8 mouse cellular contexts compared by ENCODE assay signal in the genomic region with DNA sequence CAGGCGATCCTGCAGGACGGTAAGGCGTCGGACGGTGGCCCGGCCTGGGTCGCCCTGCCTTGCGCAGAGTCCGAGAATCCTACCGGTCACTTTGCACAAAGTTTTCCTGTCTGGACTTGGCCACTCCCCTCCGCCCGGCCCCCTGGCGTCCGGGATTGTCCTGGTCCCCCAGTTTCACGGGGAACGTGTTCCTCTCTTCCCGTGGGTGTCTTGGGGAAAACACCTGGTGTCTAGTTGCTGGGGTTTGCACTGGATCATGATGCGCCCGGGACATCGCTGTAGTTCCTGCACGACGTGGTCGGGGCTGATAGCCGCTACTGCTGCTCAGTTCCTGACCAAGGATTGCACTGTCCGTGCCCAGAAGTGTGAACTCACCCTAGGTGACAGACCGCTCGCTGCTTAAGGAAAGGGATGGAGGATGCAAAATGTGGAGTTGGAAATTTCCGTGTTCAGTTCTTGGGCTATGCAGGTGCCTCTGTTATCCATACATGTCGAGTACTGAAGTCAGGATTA. TPM values are rescaled to one million over a fixed set of nuclear protein-coding genes. Genes with fewer than 3 reads are reported as not detected.
DNase-seq lines count a peak whose midpoint lies in the region; ATAC-seq lines count a peak whose summit lies in the region.

No protein-coding gene starts in this region.

- no peak for DNase-seq in lung, postnatal 36 days
- peak; percentile 36 for DNase-seq in large intestine, adult 2 months (ENCODE audit: low read depth, low spot score)
- no peak for DNase-seq in left cerebral cortex, adult 18-20 months (ENCODE audit: low spot score in 2 of 2)
- no peak for DNase-seq in adrenal gland, adult 2 months
- no peak for DNase-seq in gastrocnemius, postnatal 10 days

- peak; percentile 60; the same call in 1 of the 2 replicates for ATAC-seq in lung, embryonic 15.5 days (ENCODE audit: borderline replicate concordance, extremely low read depth, low FRiP score, low TSS enrichment)
- peak; percentile 73 for ATAC-seq in embryonic facial prominence, embryonic 13.5 days (ENCODE audit: insufficient number of reproducible peaks, insufficient read depth, low FRiP score, low TSS enrichment, low read depth)
- peak; percentile 74 for ATAC-seq in neural tube, embryonic 14.5 days (ENCODE audit: low read depth)

- peak overlapping the region; percentile 80; the same call in 1 of the 2 replicates for H3K27ac ChIP-seq in lung, embryonic 15.5 days
- H3K27ac ChIP-seq in embryonic facial prominence, embryonic 13.5 days = peak overlapping the region; percentile 85
- H3K27ac ChIP-seq in neural tube, embryonic 14.5 days (ENCODE audit: low read depth, low read length) = peak overlapping the region; percentile 61; the same call in 1 of the 2 replicates

- peaks cover 11% of the 10 kb centered on the region for H3K4me1 ChIP-seq in lung, embryonic 15.5 days
- peaks cover 7% of the 10 kb centered on the region for H3K4me1 ChIP-seq in embryonic facial prominence, embryonic 13.5 days
- H3K4me1 ChIP-seq in neural tube, embryonic 14.5 days (ENCODE audit: control insufficient read depth, insufficient read depth, low read length) = peaks cover 8% of the 10 kb centered on the region; the same call in 1 of the 2 replicates

- H3K36me3 ChIP-seq in lung, embryonic 15.5 days = no peaks in the 10 kb centered on the region
- H3K36me3 ChIP-seq in embryonic facial prominence, embryonic 13.5 days = no peaks in the 10 kb centered on the region
- H3K36me3 ChIP-seq in neural tube, embryonic 14.5 days (ENCODE audit: control insufficient read depth, insufficient read depth, low read length) = no peaks in the 10 kb centered on the region

- H3K4me3 ChIP-seq in lung, embryonic 15.5 days = peak overlapping the region; percentile 58
- peak overlapping the region; percentile 85 for H3K4me3 ChIP-seq in embryonic facial prominence, embryonic 13.5 days
- peak overlapping the region; percentile 84 for H3K4me3 ChIP-seq in neural tube, embryonic 14.5 days (ENCODE audit: low read depth, low read length)

- peak overlapping the region; percentile 73 for H3K9ac ChIP-seq in lung, embryonic 15.5 days
- peak overlapping the region; percentile 87 for H3K9ac ChIP-seq in embryonic facial prominence, embryonic 13.5 days
- peak overlapping the region; percentile 72 for H3K9ac ChIP-seq in neural tube, embryonic 14.5 days (replicated peaks; ENCODE audit: low read depth, low read length)

- H3K9me3 ChIP-seq in lung, embryonic 15.5 days = no peaks in the 10 kb centered on the region
- H3K9me3 ChIP-seq in embryonic facial prominence, embryonic 13.5 days = no peaks in the 10 kb centered on the region
- H3K9me3 ChIP-seq in neural tube, embryonic 14.5 days (ENCODE audit: control insufficient read depth, low read length) = no peaks in the 10 kb centered on the region

- under 1% methylated on average over 29 of the region's 29 CpGs for WGBS in lung, embryonic 15.5 days
- under 1% methylated on average over 29 of the region's 29 CpGs for WGBS in embryonic facial prominence, embryonic 13.5 days
- WGBS in large intestine, adult 2 months = under 1% methylated on average over 29 of the region's 29 CpGs
- WGBS in neural tube, embryonic 14.5 days = under 1% methylated on average over 29 of the region's 29 CpGs

- no peaks in the 10 kb centered on the region for H3K27me3 ChIP-seq in lung, embryonic 15.5 days
- no peaks in the 10 kb centered on the region for H3K27me3 ChIP-seq in embryonic facial prominence, embryonic 13.5 days
- no peaks in the 10 kb centered on the region for H3K27me3 ChIP-seq in neural tube, embryonic 14.5 days (ENCODE audit: control insufficient read depth, insufficient read depth, low read length)

- peak overlapping the region; percentile 62 for H3K4me2 ChIP-seq in lung, embryonic 15.5 days
- peak overlapping the region; percentile 74 for H3K4me2 ChIP-seq in embryonic facial prominence, embryonic 13.5 days
- peak overlapping the region; percentile 84 for H3K4me2 ChIP-seq in neural tube, embryonic 14.5 days (ENCODE audit: low read depth, low read length)

RNA-seq across cellular contexts. Expression of a gene that starts 0.4 kb away (rescaled TPM):
- polyA plus RNA-seq in lung, embryonic 15.5 days (2015; fragmentation: Nextera tagmentation; extraction: Ambion mirVana) = 25.9 and 26.1 TPM in 2 replicates
- polyA plus RNA-seq in embryonic facial prominence, embryonic 13.5 days (2015; fragmentation: Nextera tagmentation; extraction: Ambion mirVana) = 38.7 and 41.2 TPM in 2 replicates
- 10.6 and 21.2 TPM in 2 replicates for polyA plus RNA-seq in large intestine, adult 2 months (2012; rRNA removed)
- 40.1 and 43.5 TPM in 2 replicates for polyA plus RNA-seq in neural tube, embryonic 14.5 days (2014; fragmentation: Nextera tagmentation; extraction: Ambion mirVana)
- total RNA-seq in left cerebral cortex, adult 18-20 months (2021) = 10 to 100 TPM; 48.0 to 50.4 TPM
- 10 to 100 TPM; 38.7 to 40.0 TPM for total RNA-seq in adrenal gland, adult 2 months (2021)
- polyA plus RNA-seq in adrenal gland, adult 2 months (2012; rRNA removed) = 6.1 and 7.7 TPM in 2 replicates
- total RNA-seq in gastrocnemius, postnatal 10 days (2021) = 10 to 100 TPM; 24.9 to 26.4 TPM

RNA-seq across cellular contexts. Expression of a gene that starts 0.4 kb away (rescaled TPM):
- polyA plus RNA-seq in lung, embryonic 15.5 days (2015; fragmentation: Nextera tagmentation; extraction: Ambion mirVana) = 8.8 and 9.3 TPM in 2 replicates
- polyA plus RNA-seq in embryonic facial prominence, embryonic 13.5 days (2015; fragmentation: Nextera tagmentation; extraction: Ambion mirVana) = 14.7 and 15.8 TPM in 2 replicates
- 2.0 TPM in 2 replicates for polyA plus RNA-seq in large intestine, adult 2 months (2012; rRNA removed)
- polyA plus RNA-seq in neural tube, embryonic 14.5 days (2014; fragmentation: Nextera tagmentation; extraction: Ambion mirVana) = 7.3 and 9.0 TPM in 2 replicates
- 10 to 100 TPM in 1 of 2 experiments, 1 to 10 TPM in 1; 7.1 to 10.6 TPM for total RNA-seq in left cerebral cortex, adult 18-20 months (2021)
- total RNA-seq in adrenal gland, adult 2 months (2021) = 1 to 10 TPM; 4.6 to 7.0 TPM
- 0.45 and 0.97 TPM in 2 replicates for polyA plus RNA-seq in adrenal gland, adult 2 months (2012; rRNA removed)
- total RNA-seq in gastrocnemius, postnatal 10 days (2021) = 1 to 10 TPM; 4.7 to 5.6 TPM

RNA-seq across cellular contexts. Expression of a gene that starts 20.6 kb away (rescaled TPM):
- polyA plus RNA-seq in lung, embryonic 15.5 days (2015; fragmentation: Nextera tagmentation; extraction: Ambion mirVana) = 29.2 and 34.0 TPM in 2 replicates
- 31.8 and 32.7 TPM in 2 replicates for polyA plus RNA-seq in embryonic facial prominence, embryonic 13.5 days (2015; fragmentation: Nextera tagmentation; extraction: Ambion mirVana)
- 2.4 and 2.9 TPM in 2 replicates for polyA plus RNA-seq in large intestine, adult 2 months (2012; rRNA removed)
- polyA plus RNA-seq in neural tube, embryonic 14.5 days (2014; fragmentation: Nextera tagmentation; extraction: Ambion mirVana) = 33.1 and 33.7 TPM in 2 replicates
- 10 to 100 TPM; 44.1 to 44.6 TPM for total RNA-seq in left cerebral cortex, adult 18-20 months (2021)
- 10 to 100 TPM; 20.3 to 27.5 TPM for total RNA-seq in adrenal gland, adult 2 months (2021)
- 0.60 and 0.77 TPM in 2 replicates for polyA plus RNA-seq in adrenal gland, adult 2 months (2012; rRNA removed)
- 10 to 100 TPM; 22.0 to 23.9 TPM for total RNA-seq in gastrocnemius, postnatal 10 days (2021)

RNA-seq across cellular contexts. Expression of a gene that starts 58.7 kb away (rescaled TPM):
- polyA plus RNA-seq in lung, embryonic 15.5 days (2015; fragmentation: Nextera tagmentation; extraction: Ambion mirVana) = 0.34 and 0.79 TPM in 2 replicates
- polyA plus RNA-seq in embryonic facial prominence, embryonic 13.5 days (2015; fragmentation: Nextera tagmentation; extraction: Ambion mirVana) = 0.85 and 1.00 TPM in 2 replicates
- polyA plus RNA-seq in large intestine, adult 2 months (2012; rRNA removed) = 0.31 and 0.40 TPM in 2 replicates
- polyA plus RNA-seq in neural tube, embryonic 14.5 days (2014; fragmentation: Nextera tagmentation; extraction: Ambion mirVana) = 29.3 and 32.5 TPM in 2 replicates
- 10 to 100 TPM; 47.2 to 53.0 TPM for total RNA-seq in left cerebral cortex, adult 18-20 months (2021)
- total RNA-seq in adrenal gland, adult 2 months (2021) = 1 to 10 TPM; 7.1 to 9.7 TPM
- polyA plus RNA-seq in adrenal gland, adult 2 months (2012; rRNA removed) = 0.38 and 0.42 TPM in 2 replicates
- not detected for total RNA-seq in gastrocnemius, postnatal 10 days (2021)
